Mouse (Mus musculus) liver, postnatal 0 days (tissue): ENCODE results near the gene B3gnt4.

ENCODE experiments used
- CTCF ChIP-seq: sonication (generic); IDR thresholded peaks from 2 replicates; pipeline ENCODE4 v1.5.1; 2016; ENCODE audit warnings: antibody characterized with exemption, low read depth
- EP300 ChIP-seq: IDR thresholded peaks from 2 replicates; pipeline ENCODE4 v1.6.1; 2016; ENCODE audit warnings: antibody characterized with exemption, low read depth, mild to moderate bottlenecking

- TF ChIP-seq CTCF: no peak
- TF ChIP-seq EP300: no peak
These were observed 11.9 kb downstream of the B3gnt4 start for GRCm38 (mm10) chr5:123522166-123522565.
